Comparison of ENCODE assay signal across 21 mouse cellular contexts in the genomic region with DNA sequence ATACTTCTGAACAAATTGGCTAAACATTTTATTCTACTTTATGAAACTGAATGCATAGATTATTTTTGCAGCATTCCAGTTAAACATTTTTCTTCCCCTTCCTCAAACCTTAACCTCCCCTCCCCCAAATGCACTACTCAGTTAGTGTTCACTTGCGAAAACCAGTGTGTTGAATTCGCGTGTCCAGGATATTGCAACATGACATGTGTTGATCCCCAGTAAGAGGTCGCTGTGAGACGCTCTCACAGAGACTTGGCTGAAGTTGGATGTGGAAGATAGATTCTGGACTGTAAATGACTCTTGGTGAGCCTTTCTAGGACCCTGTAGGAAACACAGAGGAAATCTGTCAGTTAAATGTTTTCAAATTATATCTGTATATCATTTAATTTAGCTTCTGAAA.
A peak's percentile ranks its signal among the peaks of the same experiment; 100 is the strongest.
DNase-seq lines count a peak whose midpoint lies in the region; ATAC-seq and TF ChIP-seq lines count a peak whose summit lies in the region.
"Had no signal": no experiment of that assay in that cellular context is flagged by ENCODE, and none has a peak within 500 bp of the region (broad histone marks: within the 10 kb centered on the region; RNA-seq: fewer than 3 reads in every experiment).

No protein-coding gene starts in this region.

- no peak overlapping the region for H3K4me3 ChIP-seq in gastrocnemius, adult 2 months
- no peak overlapping the region for H3K4me3 ChIP-seq in lung, embryonic 14.5 days (ENCODE audit: low read depth, low read length)
- H3K4me3 ChIP-seq: embryonic facial prominence, embryonic 15.5 days; erythroblast, embryonic 14.5 days; forebrain, embryonic 10.5 days; heart, embryonic 10.5 days; heart, embryonic 15.5 days had no signal

- no peak overlapping the region for H3K4me2 ChIP-seq in lung, embryonic 14.5 days
- H3K4me2 ChIP-seq: embryonic facial prominence, embryonic 15.5 days; heart, embryonic 15.5 days; hindbrain, embryonic 14.5 days had no signal

- H3K27ac ChIP-seq in gastrocnemius, adult 2 months, result no peak overlapping the region
- H3K27ac ChIP-seq in lung, embryonic 14.5 days (ENCODE audit: low read depth), result no peak overlapping the region
- H3K27ac ChIP-seq: embryonic facial prominence, embryonic 15.5 days; forebrain, embryonic 10.5 days; heart, embryonic 10.5 days; heart, embryonic 15.5 days; hindbrain, embryonic 14.5 days had no signal

- no peaks in the 10 kb centered on the region for H3K4me1 ChIP-seq in lung, embryonic 14.5 days (ENCODE audit: insufficient read depth)
- H3K4me1 ChIP-seq: embryonic facial prominence, embryonic 15.5 days; heart, embryonic 10.5 days; heart, embryonic 15.5 days had no signal

- no peak for TF ChIP-seq CTCF in gastrocnemius, adult 2 months (IDR thresholded peaks at IDR 0.05)
- TF ChIP-seq CTCF in lung, embryonic 14.5 days (IDR thresholded peaks at IDR 0.05; ENCODE audit: low read depth), result no peak

- no peaks in the 10 kb centered on the region for H3K27me3 ChIP-seq in lung, embryonic 14.5 days (ENCODE audit: insufficient read depth, low read length)
- H3K27me3 ChIP-seq: embryonic facial prominence, embryonic 15.5 days; heart, embryonic 15.5 days had no signal

- DNase-seq in gastrocnemius, adult 2 months, result peak; percentile 20
- no peak for DNase-seq in gastrocnemius, postnatal 14 days
- peak; percentile 34 for DNase-seq in lung, embryonic 14.5 days
- DNase-seq in lung, postnatal 25 days (ENCODE audit: low spot score), result no peak
- no peak for DNase-seq in urinary bladder, postnatal 4 days (ENCODE audit: low spot score in 2 of 2)
- DNase-seq in thymus, adult 18-20 months, result no peak
- DNase-seq: adrenal gland, adult 2 months; adrenal gland, postnatal 25 days; cerebellum, postnatal 36 days; embryo, embryonic 11 days; gastrocnemius, postnatal 25 days; heart, adult 11 months; heart, postnatal 14 days had no signal

- H3K9me3 ChIP-seq in lung, embryonic 14.5 days (ENCODE audit: low read depth, low read length), result no peaks in the 10 kb centered on the region
- H3K9me3 ChIP-seq: embryonic facial prominence, embryonic 15.5 days; forebrain, embryonic 10.5 days; heart, embryonic 10.5 days; heart, embryonic 15.5 days had no signal

- intact Hi-C loops in gastrocnemius, adult 2 months (cut with DNase I), result no loop called here
- intact Hi-C loops in gastrocnemius, postnatal 14 days (cut with DNase I; ENCODE audit: low total_unique reads), result no loop called here

- peak; percentile 58 for ATAC-seq in lung, embryonic 14.5 days (ENCODE audit: insufficient read depth)
- ATAC-seq in common myeloid progenitor, adult 5-6 weeks (replicated peaks; ENCODE audit: low read depth, poor library complexity, severe bottlenecking), result 0 out of 2 replicates have a peak, but pooled peaks have one; percentile 8
- ATAC-seq in megakaryocyte, adult 5-6 weeks (ENCODE audit: poor library complexity, severe bottlenecking), result peak; percentile 58

- WGBS in lung, embryonic 14.5 days, result 44% methylated on average over 5 of the region's 5 CpGs

- H3K36me3 ChIP-seq in lung, embryonic 14.5 days (ENCODE audit: insufficient read depth), result no peaks in the 10 kb centered on the region
- H3K36me3 ChIP-seq: embryonic facial prominence, embryonic 15.5 days; forebrain, embryonic 10.5 days; heart, embryonic 10.5 days; heart, embryonic 15.5 days had no signal

- no peak overlapping the region for H3K9ac ChIP-seq in lung, embryonic 14.5 days
- H3K9ac ChIP-seq: embryonic facial prominence, embryonic 15.5 days; heart, embryonic 15.5 days; hindbrain, embryonic 14.5 days had no signal

Comparison
In these comparisons a context has a peak if more than half of its experiments do, and no peak if none do; other contexts are left out.
1. DNase-seq: peak in gastrocnemius, adult 2 months (single experiment) and lung, embryonic 14.5 days (single experiment); none in gastrocnemius, postnatal 14 days (single experiment), lung, postnatal 25 days (single experiment), urinary bladder, postnatal 4 days (0 of 2) and thymus, adult 18-20 months (0 of 2).
2. ATAC-seq: peak in every context shown above with its lines; median percentile 58 in lung, embryonic 14.5 days; 58 in megakaryocyte, adult 5-6 weeks; 8 in common myeloid progenitor, adult 5-6 weeks.